Mouse (Mus musculus) adrenal gland, adult 8-10 months (tissue): ENCODE data around the gene Lpcat2b. TPM values are rescaled to one million over a fixed set of nuclear protein-coding genes. Genes with fewer than 3 reads are reported as not detected.

ENCODE experiments used
- DNase-seq: peaks from one replicate; pipeline ENCODE4 v3.0.0; 2022
- total RNA-seq, 4 experiments: library from RNA; stranded (reverse); gene quantifications; 2 replicates each; pipeline ENCODE4 v1.2.4; 2022

Lpcat2b gene
- total RNA-seq, 4 experiments from 2014 or later, result not detected

DNA sequence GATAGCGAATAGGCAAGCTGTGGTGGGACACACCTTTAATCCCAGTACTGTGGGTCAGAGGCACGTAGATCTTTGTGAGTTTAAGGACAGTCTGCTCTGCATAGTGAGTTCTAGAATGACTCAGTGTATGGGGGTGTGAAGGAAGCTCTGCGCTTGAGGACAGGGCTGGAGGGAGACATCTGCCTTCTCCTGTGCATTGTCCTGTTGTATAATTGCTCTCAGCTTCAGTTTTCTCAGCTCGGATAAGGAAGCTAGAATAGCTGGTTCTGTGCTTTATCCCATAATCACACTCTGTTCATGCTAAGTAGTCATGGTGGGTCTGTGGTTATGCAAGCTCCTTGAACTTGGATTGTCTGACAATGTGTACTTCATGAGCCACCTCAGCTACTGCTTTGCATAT is 17.4 kb downstream of the Lpcat2b start:
- DNase-seq, result no peak

DNA sequence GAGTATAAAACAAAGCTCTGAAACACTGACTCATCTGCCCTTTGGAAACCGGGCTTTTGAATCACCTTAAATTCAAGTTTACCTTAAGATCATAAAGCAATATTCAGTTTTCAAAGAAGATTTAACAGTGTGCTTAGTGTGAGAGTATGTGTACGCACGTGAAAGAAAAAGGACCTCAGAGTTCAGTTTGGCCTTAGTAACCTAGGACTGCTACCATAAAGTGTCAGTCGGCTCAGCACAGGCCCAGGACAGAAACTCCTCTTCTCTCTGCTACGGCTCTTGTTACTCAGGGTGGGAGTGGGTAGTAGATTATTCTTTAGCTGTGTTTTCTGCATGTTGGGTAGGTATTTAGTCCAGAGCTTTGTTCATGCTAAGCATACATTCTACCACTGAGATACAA is 18.3 kb downstream of the Lpcat2b start:
- DNase-seq, result no peak

- DNase-seq, result no peak
These were observed 18.9 kb downstream of the Lpcat2b start for GRCm38 (mm10) chr5:107450299-107450698.

DNA sequence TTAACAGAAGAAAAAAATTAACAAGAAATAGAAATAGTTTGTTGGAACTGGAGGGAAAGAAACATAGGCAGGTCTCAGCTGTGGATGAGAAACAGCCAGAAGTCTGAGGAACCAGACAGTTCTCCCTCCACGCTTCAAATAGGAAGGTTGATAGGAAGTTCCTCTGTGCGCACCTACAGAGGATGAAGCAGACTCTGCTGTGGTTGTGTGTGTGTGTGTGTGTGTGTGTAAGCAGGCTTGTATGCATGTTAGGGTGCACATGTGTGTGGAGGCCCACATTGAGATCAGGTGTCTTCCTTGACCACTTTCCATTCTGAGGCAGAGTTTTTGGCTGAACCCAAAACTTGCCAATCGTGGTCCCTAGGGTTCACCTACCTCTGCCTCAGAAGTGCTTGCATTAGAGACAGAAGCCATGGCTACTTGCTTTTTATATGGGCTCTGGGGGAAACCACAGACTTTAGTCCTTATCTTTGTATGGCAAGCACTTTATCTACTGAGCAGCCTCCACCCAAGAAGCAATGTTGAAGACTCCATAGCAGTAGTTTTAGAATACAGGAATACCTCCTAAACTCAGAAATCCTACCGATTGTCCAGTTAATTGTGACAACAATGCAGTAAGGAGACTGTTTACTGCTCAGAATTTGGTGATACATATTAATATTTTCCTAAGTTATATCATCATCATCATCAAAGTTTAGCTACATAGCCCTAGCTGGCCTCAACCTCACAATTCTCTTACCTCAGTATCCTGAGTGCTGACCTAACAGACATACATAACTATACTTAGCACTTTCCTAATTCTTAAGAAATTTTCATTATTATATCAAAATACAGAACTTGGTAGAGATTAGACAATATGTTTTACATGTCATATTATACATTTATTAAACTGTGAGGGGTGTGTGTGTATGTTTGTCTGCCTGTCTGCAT is 31.1 kb downstream of the Lpcat2b start:
- no peak for DNase-seq

- no peak for DNase-seq
These were observed 35.2 kb downstream of the Lpcat2b start for GRCm38 (mm10) chr5:107466501-107466900.

DNA sequence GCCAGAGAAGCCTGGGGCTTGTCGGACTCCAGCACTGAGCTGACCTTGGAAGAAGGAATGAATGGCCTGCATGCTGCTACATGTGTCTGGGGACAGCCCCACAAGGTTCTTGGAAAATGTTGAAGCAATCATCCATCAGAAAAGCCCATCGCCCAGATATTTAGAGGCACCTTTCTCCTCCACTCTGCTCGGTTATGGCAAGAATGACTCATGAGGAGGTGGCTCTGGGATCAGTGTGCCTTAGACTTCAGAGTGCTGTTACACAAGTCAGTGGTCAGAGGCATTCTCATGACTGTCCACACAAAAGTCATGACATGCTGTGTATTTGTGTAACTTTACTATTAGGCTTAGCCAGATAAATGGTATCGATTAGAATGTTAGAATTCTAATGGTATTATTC is 35.7 kb downstream of the Lpcat2b start:
- no peak for DNase-seq

DNA sequence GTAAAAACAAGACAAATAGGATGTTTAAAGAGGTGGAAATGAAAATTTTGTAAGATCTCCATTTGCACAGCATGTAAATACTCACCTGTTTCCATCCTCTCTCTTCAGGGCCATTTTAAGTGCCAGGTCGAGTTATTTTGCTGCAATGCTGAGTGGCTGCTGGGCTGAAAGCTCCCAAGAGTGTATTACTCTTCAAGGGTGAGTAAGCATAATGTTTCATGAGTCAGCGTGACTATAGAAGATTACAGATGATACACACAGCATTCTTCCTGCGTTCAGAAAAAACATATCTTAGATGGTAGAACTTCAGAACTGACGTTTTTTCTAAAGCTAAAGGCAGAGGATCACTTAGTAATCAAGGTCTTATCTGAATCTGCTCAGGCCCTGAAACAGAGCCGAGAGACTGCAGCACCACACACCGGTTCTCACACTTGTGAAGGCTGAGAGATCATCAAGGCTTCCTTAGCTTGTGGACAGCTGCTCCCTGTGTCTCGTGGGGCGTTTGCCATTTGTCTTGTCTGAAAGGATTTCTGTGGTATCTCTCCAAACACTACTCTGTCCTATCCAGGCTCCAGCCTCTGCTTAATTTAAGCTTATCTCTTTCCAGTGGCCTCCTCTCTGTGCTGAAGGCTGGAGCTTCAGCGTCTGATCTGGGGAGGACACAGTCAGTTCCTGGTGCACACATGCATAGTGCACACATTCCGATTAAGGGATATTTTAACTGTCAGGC is 39.4 kb downstream of the Lpcat2b start:
- no peak for DNase-seq

DNA sequence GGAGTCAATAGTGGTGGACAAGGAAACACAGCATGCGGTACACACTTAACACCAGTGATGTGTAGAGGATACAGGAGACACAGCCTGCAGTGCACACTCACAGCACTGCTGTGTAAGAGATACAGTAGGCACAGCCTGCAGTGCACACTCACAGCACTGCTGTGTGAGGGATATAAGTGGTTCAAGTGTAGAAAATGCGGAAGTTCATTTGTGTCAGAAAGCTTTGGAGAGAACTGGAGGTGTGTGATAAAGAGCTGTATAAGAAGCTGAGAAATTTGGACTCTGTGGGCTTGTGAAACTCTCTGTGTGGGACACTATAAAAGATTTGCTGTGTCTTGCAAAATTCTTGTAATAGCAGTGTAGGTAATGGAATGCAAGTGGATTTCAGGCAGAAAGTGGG is 48.8 kb downstream of the Lpcat2b start:
- DNase-seq, result no peak

Other genes with a start within 250 kb of the Lpcat2b start
- 100 to 1,000 TPM; 217 to 303 (median 276) TPM for gene Tgfbr3, start 141.9 kb upstream of the Lpcat2b start, total RNA-seq
- gene Brdt, start 100.4 kb upstream of the Lpcat2b start, total RNA-seq, result 1 to 10 TPM; 3.3 to 5.2 (median 4.0) TPM
- 1 to 10 TPM; 1.4 to 3.1 (median 2.1) TPM for gene Ephx4, start 28.8 kb upstream of the Lpcat2b start, total RNA-seq
- 10 to 100 TPM in 1 of 4 experiments, 1 to 10 TPM in 3; 5.1 to 11.5 (median 8.9) TPM for gene Btbd8, start 6.4 kb downstream of the Lpcat2b start, total RNA-seq
- under 1 TPM in 2 of 4 experiments, not detected in 2; 0.12 to 0.19 TPM for gene Gm42669, start 76.1 kb downstream of the Lpcat2b start, total RNA-seq
- gene 1700028K03Rik, start 103.2 kb downstream of the Lpcat2b start, total RNA-seq, result under 1 TPM in 2 of 4 experiments, not detected in 2; 0.14 to 0.30 TPM
- 10 to 100 TPM; 17.8 to 21.2 (median 19.9) TPM for gene Rpap2, start 165.8 kb downstream of the Lpcat2b start, total RNA-seq
- 10 to 100 TPM in 3 of 4 experiments, 1 to 10 TPM in 1; 8.0 to 16.3 (median 11.5) TPM for gene Glmn, start 166.3 kb downstream of the Lpcat2b start, total RNA-seq